Mouse (Mus musculus) heart, postnatal 14 days (tissue): ENCODE measurements around the gene Fam214a. TPM values are rescaled to one million over a fixed set of nuclear protein-coding genes. Genes with fewer than 3 reads are reported as not detected.

Experiments used
- DNase-seq, 2 experiments: peaks; one replicate each; pipeline ENCODE4 v3.0.0; 2021 to 2022
- intact Hi-C: fragments of 180-260 bp; cut with DNase I; formaldehyde crosslinking; loops from one replicate; pipeline ENCODE4 v1.15.1; 2025
- total RNA-seq, 2 experiments: library from RNA; stranded (reverse); gene quantifications; 2 replicates each; pipeline ENCODE4 v1.2.3; 2021

Fam214a gene
- total RNA-seq, 2 experiments from 2014 or later: 26.7 to 36.3 TPM

DNA sequence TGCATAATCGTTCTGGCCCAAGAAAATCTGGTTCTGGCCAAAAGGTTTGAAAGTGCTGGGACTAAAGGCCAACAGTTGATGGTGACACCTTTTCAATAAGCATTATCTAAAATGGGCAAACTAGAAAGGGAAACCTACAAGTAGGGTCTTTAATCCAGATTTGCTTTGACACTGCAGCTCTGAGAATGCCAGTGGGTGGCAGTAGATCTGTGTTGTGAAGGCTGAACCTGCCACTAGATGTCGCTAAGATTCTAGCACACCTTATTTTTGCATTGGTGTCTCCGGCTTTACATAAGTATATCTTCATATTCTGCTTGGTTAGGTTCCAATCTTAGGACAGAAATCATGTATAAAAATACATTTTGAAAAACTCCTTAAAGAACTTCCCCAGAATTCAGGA is 97.3 kb downstream of the Fam214a start:
- DNase-seq: peak; percentile 59 to 72
- intact Hi-C loops: loop anchor here (2.0 kb wide), 2 partner anchors 145 to 231 kb away; no protein-coding TSS in a partner anchor

DNA sequence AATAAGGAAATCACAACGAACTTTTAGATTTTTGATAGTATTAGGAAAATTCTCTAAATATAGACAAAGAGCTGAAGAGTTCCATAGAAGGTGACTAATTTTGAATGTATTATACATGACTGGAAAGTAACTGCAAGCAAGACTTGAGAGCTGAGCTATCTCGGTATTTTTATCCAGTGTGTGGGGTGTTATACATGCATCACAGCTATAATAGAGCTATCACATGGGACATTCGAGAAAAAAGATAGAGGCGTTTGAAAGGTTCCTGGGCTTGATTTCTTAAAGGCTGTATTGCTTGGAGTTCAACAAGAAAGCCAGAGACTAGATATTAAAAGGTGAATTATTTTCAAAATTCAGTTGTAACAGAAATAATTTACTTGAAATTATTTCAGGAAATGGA is 99.2 kb downstream of the Fam214a start:
- intact Hi-C loops: loop anchor here (2.0 kb wide), 2 partner anchors 143 to 229 kb away; no protein-coding TSS in a partner anchor
- no peak for DNase-seq

DNA sequence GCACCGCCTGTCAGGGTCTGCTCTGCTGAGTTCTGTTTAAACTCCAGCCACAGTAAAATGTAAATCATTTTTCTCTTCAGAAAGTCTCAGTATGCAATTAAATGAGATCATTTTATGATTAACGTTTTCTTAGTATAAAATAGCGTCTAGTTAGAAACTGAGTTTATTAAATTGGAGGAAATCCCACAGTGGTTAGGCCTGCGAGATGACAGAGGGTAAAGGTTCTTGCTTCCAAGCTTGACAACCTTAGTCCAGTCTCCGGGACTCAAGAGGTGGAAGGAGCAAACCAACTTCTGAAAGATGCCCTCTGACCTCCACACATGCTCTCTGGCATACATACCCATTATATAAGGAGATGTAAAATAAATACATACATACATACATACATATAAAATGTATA is 102.4 kb downstream of the Fam214a start:
- DNase-seq: no peak
- intact Hi-C loops: no loop called here

DNA sequence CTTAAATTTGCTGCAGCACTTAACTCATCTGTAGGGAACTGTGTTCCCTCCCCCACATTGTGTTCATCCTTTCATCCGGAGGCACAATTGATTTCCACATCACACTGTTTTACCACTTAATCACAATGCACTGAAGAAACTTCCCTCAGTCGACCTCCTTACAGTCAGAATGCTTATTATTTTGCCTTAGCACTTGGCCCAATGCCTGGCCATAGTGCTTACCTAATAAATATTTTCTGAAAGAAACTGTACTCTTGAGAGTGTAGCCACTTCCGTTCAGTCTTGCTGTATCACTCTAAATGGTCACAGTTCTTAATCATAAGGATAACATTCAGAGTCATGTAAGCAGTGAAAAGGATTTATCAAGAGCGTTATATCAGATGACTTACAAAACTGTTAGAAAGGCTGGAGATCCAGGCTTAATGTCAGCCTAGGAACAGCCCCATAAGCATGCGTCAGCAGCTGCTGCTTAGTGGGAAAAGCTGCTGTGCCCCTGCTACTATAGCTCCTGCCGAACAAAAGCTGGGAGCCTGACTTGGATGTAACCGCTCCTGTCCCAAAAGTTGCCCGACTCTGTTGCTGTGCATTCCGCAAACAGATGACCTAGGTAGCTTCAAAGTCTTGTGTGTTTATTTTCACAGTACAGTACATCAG is 112.1 kb downstream of the Fam214a start:
- no peak for DNase-seq
- intact Hi-C loops: no loop called here

DNA sequence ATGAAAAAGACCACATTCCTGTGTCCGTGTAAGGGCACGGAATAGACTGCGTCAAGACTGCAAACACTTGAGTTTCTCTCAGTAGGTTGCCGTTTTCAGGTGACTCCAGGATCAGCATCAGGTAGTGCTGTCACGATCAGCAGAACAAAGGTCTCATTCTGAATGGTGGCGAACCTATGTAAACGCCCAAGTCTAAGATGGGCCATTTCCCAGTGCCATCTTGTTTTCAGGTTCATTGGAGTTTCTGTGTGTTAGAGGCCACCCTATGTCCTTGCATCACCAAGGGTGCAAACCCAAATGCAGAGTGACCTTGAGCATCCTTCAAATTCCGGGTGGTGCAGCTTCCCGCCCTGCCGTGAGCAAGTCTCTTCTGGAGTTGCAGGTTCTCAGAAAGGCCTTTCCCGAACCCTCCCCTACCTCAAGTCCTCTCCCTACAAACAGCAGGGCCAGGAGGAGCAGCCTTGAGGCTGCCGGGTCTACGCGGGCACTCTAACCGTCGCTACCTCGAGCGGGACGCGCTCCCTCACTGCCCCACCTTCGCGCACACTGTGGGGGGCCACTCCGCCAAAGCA is 117.9 kb downstream of the Fam214a start, which contains the start of gene Myo5a:
Gene Myo5a, plus strand, starts transcription at position 559 of the 572 bp plus-strand sequence.
- DNase-seq: no peak
- intact Hi-C loops: loop anchor here (5.0 kb wide), 1 partner anchor 127 kb away; no protein-coding TSS in a partner anchor

DNA sequence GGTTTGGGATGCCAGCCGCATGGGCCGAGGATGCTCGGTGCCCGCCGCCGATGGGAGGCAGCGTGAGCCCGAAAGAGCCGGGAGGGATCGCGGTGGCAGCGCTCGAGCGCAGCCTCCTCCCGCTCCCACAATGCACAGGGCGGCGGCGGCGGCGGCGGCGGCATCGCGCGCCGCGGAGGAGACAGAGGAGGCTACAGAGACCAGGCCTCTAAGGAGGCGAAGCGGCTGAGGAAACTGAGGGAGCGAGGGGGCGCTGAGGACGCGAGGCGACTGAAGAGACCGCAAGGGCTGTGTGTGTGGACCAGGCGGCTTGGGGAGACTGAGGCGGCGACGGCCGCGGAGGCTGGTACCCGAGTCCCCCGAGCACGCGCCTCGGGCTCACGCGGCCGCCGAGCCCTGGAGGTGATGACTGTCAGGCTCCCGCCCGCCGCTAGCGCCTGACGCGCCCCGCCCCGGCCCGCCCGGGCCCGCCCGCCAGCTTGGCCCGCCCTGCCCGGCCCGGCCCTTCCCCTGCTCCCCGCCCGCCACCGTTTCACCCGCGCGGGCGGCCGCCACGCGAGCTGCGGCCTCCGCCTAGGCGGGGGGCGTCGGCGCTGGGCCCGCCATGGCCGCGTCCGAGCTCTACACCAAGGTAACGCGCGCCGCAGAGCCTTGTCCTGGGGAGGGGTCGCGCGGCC is 118.5 kb downstream of the Fam214a start:
- intact Hi-C loops: loop anchor here (5.0 kb wide), 1 partner anchor 126 kb away; no protein-coding TSS in a partner anchor
- peak; percentile 74 to 85 for DNase-seq

DNA sequence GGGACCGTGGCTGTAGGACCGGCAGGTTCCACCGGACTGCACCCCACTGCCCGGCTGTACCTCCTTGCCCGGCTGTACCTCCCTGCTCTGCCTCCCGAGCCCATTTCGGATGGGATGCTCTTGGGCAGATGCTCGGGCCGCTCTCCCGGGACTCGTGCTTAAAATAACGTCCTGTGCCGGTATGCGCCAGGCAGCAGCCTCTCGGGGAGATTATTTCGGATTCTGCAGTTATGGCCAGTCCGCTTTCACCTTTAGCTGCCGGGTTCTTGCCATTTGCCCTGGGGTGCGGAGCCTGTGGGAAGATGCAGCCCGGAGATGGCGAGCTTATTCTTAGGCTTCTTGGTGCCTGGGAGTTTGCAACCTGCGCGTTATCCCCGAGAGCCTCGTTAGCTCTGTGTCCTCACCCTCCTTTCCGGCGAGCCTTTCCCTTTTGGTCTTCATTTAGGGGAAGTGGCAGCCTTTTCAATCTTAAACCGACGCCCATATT is 119.1 kb downstream of the Fam214a start:
- DNase-seq: peak in 1 of 2 experiments; percentile 27
- intact Hi-C loops: loop anchor here (5.0 kb wide), 1 partner anchor 126 kb away; no protein-coding TSS in a partner anchor

DNA sequence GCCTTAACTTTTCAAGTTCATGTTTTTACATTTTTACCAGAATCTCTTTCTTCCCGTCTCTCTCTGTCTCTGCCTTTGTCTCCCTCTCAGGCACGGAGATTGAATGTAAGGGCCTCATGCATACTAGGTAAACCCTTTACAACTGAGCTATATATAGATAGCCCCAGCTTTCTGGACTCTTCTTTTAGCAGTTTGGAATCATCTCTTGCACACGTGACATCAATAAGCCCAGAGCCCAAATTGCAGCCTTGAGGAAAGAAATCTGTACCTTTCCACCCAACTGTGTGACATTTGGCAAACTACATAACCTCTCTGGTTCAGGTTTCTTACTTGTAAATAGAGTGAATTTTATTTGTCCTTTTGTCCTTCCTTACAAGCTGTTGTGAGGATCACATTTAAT is 119.7 kb downstream of the Fam214a start:
- DNase-seq: no peak
- intact Hi-C loops: loop anchor here (5.0 kb wide), 1 partner anchor 125 kb away; no protein-coding TSS in a partner anchor

DNA sequence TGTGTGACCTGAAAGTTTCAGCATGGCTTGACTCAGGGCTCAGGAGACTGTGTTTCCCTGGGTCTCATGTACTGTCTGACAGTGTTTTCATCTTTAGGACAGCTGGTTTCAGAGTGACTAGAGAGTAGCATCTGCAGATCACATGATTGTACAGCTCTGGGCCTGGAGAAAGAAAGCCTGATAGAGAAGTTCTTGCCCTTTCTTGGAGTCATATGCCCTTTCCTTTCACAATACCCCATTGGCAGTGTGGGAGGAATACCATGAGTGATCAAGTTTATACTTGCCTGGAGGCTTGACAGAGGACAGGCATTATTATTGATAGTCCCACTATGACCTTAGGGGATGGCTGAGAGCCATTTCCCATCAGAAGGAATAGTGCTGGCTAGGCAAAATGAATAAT is 124.5 kb downstream of the Fam214a start:
- intact Hi-C loops: no loop called here
- DNase-seq: no peak

Other genes starting within 250 kb of the Fam214a start
- not detected for gene Onecut1, start 91.0 kb upstream of the Fam214a start, total RNA-seq
- 100 to 1,000 TPM; 134 to 143 TPM for gene Arpp19, start 84.7 kb downstream of the Fam214a start, total RNA-seq
- gene Myo5a, start 118.1 kb downstream of the Fam214a start, total RNA-seq: 10 to 100 TPM; 12.3 to 13.8 TPM